Mouse (Mus musculus) gastrocnemius, adult 18-20 months (tissue): ENCODE measurements at regions not wholly inside any gene's neighbourhood (a gene's known extent, or its start where the extent isn't known, plus 50 kb on each side); places are given as distances from the start of the nearest gene placed in this dataset.
A peak's percentile ranks its signal among the peaks of the same experiment; 100 is the strongest.

Source experiments
- DNase-seq: peaks from one replicate; pipeline ENCODE4 v3.0.0; 2021; ENCODE audit warnings: low spot score

GRCm38 (mm10) chr2:30743976-30744620 is 59.4 kb downstream of the 1700001O22Rik start:
- DNase-seq: peak; percentile 46

DNA sequence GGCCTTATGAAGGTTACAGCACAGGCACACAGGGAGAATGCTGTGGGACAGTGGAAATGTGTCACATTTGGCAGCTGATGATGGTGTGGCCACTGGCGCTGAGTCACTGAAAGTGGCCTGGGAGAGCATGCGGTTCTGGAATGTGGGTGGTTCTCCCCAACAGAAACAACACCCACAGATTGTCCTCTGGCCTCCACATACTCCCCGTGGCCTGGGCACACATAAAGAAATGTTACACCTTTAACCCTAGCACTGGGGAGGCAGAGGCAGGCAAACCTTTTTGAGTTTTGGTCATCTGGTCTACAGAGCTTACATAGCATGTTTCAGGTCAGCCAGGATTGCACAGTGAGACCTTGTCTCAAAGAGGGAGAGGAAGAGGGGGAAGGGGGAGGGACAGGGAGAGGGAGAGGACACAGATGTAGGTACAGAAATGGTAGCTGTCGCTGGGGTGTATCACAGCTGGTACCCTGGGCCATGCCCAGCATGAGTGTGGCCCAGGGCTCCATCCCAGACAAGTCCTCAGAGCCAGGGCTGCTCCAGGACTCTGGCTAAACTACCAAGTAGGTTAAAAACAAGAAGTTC is 60.1 kb downstream of the 1700001O22Rik start:
- peak; percentile 64 for DNase-seq

GRCm38 (mm10) chr2:30741450-30741849 is 62.0 kb downstream of the 1700001O22Rik start:
- DNase-seq: no peak

GRCm38 (mm10) chr2:30737759-30738158 is 65.7 kb downstream of the 1700001O22Rik start:
- DNase-seq: no peak

DNA sequence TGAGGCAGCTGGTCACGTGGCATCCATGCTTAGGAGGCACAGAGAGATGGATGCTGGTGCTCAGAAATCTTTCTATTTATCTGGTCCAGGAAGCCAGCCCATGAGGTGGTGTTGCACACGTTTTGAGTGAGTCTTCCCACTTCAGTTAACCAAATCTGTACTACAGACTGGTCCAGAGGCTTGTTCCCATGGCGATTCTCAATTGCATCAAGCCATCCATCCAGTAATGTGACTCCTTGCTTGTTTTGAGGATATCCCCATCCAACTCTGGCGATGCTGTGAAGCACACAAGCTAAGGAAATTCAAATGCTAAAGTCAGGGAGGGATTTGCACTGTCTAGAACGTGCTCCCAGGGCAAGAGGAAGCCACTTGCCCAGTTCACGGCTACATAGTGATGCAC is 66.8 kb downstream of the 1700001O22Rik start:
- no peak for DNase-seq

GRCm38 (mm10) chr2:30736236-30736635 is 67.2 kb downstream of the 1700001O22Rik start:
- DNase-seq: no peak

DNA sequence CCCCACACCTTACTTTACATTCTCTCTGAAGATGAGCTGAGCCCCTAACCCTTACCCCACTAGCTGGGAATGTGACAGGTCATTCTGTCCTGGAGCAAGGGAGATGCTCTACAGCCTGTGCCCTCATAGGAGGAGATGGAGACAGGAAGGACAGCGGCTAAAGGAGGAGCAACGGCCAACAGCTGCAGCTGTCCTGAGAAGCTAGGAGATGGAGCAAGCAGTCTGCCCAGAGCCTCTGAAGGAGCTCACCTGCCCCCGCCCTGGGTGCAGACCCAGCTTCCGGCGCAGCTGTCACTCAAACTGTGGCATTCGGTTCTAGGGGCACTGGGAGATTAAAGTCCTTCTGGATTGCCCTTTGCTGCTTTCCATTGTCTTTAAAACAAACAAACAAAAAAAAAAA is 69.6 kb downstream of the 1700001O22Rik start:
- DNase-seq: no peak

- no peak for DNase-seq
These were observed 71.6 kb downstream of the 1700001O22Rik start for GRCm38 (mm10) chr2:30731832-30732231.

DNA sequence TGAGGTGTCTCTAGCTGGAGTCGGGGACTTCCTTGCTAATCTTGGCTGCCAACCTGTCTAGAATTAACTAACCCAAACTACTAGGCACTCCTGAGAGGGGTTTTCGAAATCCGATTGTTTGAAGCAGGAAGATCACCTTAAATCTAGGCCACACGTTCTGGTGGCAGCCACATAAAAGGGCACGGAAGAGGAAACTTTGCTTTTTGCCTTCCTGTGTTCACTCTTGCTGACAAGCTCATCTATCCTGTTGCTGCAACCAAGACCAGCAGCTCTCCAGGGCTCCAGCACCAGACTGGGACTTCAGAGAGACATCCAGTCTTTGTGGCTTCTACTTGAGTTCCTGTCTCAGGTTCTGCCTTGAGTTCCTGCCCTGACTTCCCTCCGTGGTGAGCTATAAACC is 75.5 kb downstream of the 1700001O22Rik start:
- DNase-seq: no peak

- no peak for DNase-seq
These were observed 77.6 kb downstream of the 1700001O22Rik start for GRCm38 (mm10) chr2:30725601-30726489.

DNA sequence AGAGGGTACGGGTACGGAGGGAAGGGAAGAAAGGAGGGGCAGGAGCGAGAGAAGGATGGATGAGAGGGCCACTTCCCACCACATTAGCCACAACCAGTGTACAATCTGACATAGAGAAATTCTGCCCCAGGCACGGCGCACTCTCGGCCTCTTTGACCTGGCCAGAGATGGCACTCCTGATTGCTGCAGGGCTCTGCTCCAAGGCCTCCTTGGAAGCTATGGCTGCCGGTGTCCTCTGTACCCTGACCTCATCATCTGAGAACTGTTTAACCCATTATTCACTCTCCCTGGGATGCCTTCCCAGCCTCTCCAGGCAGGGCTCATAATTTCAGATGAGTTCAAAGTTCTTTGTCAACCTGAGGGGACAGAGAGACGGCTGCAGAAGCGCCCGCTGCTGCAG is 78.3 kb downstream of the 1700001O22Rik start:
- peak; percentile 42 for DNase-seq

DNA sequence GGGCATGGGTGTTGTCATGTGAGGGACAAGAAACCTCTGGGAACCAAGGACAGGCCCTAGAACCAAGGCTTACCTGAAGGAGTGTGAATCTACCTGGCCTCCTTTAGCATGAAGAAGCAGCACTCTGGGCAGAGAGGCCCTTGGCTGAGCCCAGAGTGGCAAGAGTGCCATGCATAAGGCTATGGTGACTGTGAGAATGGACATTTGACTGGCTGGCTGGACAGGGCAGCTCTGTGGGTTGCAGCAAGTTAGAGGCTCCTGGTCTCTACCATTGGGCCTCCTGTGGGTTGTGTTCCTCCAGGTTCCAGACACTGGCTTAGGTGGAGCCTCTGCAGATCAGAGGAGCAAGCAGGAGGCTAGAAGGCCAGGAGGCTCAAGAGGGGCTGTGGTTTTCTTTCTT is 78.9 kb downstream of the 1700001O22Rik start:
- DNase-seq: no peak

GRCm38 (mm10) chr2:30723059-30723587 is 80.3 kb downstream of the 1700001O22Rik start:
- peak; percentile 67 for DNase-seq

- no peak for DNase-seq
These were observed 81.0 kb downstream of the 1700001O22Rik start for GRCm38 (mm10) chr2:30722263-30723050.

GRCm38 (mm10) chr2:30721473-30722262 is 81.8 kb downstream of the 1700001O22Rik start:
- DNase-seq: no peak

GRCm38 (mm10) chr2:30721048-30721461 is 82.4 kb downstream of the 1700001O22Rik start:
- DNase-seq: no peak

DNA sequence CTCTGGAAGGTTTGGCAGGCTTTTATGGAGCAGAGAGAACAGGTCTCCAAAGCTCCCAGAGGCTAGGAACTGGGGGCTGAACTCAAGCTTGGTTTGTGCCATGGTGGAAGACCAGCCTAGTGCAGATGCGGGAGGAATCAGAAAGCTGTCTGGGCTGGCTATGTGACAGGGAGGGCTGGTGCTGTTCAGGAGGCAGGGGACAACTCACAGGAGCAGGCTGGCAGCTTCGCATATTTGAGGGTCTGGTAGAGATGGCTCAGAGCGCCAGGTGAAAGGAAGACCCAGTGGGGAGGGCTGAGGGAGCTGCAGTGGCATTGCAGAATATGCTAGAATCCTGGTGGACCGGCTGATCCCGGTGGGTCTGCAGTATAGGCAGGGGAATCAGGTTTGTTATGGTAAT is 83.2 kb downstream of the 1700001O22Rik start:
- no peak for DNase-seq

GRCm38 (mm10) chr2:30719611-30720290 is 83.7 kb downstream of the 1700001O22Rik start:
- DNase-seq: no peak

DNA sequence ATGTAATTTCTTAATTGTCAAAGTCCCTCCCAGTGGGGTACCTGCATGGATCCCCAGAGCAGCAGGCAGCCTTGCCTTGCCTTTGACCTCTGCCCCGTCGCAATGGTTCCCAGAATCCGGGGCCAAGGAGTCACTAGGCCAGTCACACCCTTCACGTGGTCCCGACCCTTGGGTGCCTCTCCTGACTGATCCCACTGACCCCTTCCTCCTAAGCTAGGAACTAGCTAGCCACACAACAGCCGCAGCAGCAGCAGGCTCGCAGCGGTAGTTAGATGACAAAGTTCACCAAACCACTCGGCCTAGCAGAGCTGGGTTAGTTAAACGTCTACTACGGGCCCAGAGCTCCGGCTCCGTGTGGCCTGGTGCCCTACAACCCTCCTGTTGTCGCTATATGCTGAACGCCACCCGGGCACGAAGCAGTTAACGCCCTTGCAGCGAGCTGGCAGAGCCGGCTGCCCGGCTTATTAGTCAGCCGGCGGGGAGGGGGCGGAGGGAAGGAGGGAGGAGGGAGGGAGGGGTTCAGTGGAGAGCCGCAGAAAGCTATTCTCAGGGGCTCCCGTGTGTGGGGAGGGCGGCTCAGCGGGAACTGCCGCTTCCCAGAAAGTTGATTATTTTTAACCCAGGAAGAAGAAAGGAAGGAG is 84.6 kb downstream of the 1700001O22Rik start:
- peak; percentile 79 for DNase-seq

DNA sequence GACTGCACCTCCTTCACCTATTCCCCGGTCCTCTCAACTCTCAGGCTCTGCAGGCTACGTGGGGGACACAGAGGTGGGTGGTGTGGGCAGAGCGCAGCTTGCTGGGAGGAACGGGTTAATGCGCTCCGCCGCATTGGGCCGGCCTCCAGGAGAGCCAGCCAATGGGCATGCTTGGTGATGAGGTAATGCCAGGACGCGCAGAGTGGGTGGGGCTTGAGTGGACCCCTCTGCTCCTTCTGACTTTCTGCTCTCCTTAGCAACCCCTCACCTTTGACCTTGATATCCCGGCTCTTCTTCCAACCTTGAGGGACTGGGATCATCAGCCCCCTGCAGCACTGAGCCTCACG is 85.2 kb downstream of the 1700001O22Rik start:
- DNase-seq: peak; percentile 86
